Mouse (Mus musculus) limb, embryonic 10.5 days (tissue): ENCODE measurements around the gene Efcab11. TPM values are rescaled to one million over a fixed set of nuclear protein-coding genes. Genes with fewer than 3 reads are reported as not detected.

Experiments used
- DNase-seq: peaks from one replicate; pipeline ENCODE4 v3.0.0-alpha.2; 2017; ENCODE audit warnings: low spot score
- H3K27ac ChIP-seq: fragments of 300-500 bp; sonication (generic); 2 replicates; pipeline ENCODE4 v1.5.1; 2016; ENCODE audit warnings: mild to moderate bottlenecking
- H3K27me3 ChIP-seq: fragments of 300-500 bp; sonication (generic); 2 replicates; pipeline ENCODE4 v1.6.1; 2016; ENCODE audit warnings: low read depth, mild to moderate bottlenecking; ENCODE audit not compliant: poor library complexity, severe bottlenecking
- H3K36me3 ChIP-seq: fragments of 300-500 bp; sonication (generic); 2 replicates; pipeline ENCODE4 v1.6.1; 2016; ENCODE audit warnings: mild to moderate bottlenecking, moderate library complexity
- H3K4me1 ChIP-seq: fragments of 300-500 bp; sonication (generic); 2 replicates; pipeline ENCODE4 v1.6.1; 2016
- H3K4me3 ChIP-seq: fragments of 300-500 bp; sonication (generic); 2 replicates; pipeline ENCODE4 v1.5.1; 2016; ENCODE audit warnings: mild to moderate bottlenecking, moderate library complexity
- H3K9me3 ChIP-seq: fragments of 300-500 bp; sonication (generic); replicated peaks from 2 replicates; pipeline ENCODE4 v1.6.1; 2016; ENCODE audit warnings: mild to moderate bottlenecking
- WGBS: fragments of 180-500 bp; shearing (Covaris S2); methylation state at CpG from one replicate; pipeline ENCODE4 v1.1.7; 2016; 5-methylcytosine and 5-hydroxymethylcytosine counted together
- polyA plus RNA-seq: library from polyadenylated mRNA; unstranded; fragments of >200 nt; fragmentation: Nextera tagmentation; extraction: Ambion mirVana; gene quantifications from 2 replicates; pipeline ENCODE4 v1.2.1, GENCODE M21; 2016

Efcab11 gene
- polyA plus RNA-seq, 1 experiment from 2014 or later, result 21.7 TPM

GRCm38 (mm10) chr12:99669976-99670761 is 214.1 kb downstream of the Efcab11 start:
- Histone ChIP-seq H3K9me3 (no peaks in the 10 kb centered on the region), H3K27me3 (no peaks in the 10 kb centered on the region), H3K4me3 (no peak overlapping the region), H3K27ac (no peak overlapping the region; the same call in 1 of the 2 replicates), H3K4me1 (peaks cover 10% of the 10 kb centered on the region), H3K36me3 (no peaks in the 10 kb centered on the region)
- DNase-seq, result no peak
- 76% methylated on average over 26 of the region's 26 CpGs for WGBS

- H3K36me3 ChIP-seq, result no peaks in the 10 kb centered on the region
- H3K9me3 ChIP-seq, result no peaks in the 10 kb centered on the region
Measured at GRCm38 (mm10) chr12:99654991-99655880, 229.0 kb downstream of the Efcab11 start.

DNA sequence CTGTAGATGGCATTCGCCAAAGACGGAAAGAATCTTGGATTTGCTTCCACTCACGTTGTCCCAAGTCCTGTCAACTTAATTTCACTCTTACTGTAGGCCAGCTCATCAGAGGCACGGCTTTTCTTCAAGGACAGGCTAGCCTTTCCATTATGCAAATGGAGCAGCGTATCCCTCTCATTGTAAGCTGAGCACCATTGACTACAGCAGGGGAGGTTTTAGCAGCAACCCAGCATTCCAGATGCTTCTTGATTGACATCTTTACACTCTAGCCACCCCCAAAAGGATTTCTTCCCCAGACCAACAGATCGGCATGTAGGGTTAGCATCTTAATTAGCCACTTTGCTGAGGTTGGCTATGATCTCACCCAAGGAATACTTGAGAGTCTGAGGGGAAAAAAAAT is 231.8 kb downstream of the Efcab11 start:
- Histone ChIP-seq H3K9me3 (no peaks in the 10 kb centered on the region), H3K36me3 (no peaks in the 10 kb centered on the region), H3K27me3 (no peaks in the 10 kb centered on the region), H3K4me1 (peaks cover 8% of the 10 kb centered on the region), H3K4me3 (no peak overlapping the region), H3K27ac (no peak overlapping the region)
- 75% methylated on average over 6 of the region's 6 CpGs for WGBS
- DNase-seq, result no peak

More at GRCm38 (mm10) chr12:99654991-99655880, 229.0 kb downstream of the Efcab11 start:
- Histone ChIP-seq H3K27me3 (no peaks in the 10 kb centered on the region), H3K4me1 (peaks cover under 1% of the 10 kb centered on the region), H3K4me3 (no peak overlapping the region), H3K27ac (no peak overlapping the region)
- no peak for DNase-seq
- 90% methylated on average over 19 of the region's 19 CpGs for whole genome bisulfite sequencing

- WGBS, result 52% methylated on average over 2 of the region's 2 CpGs
Measured at GRCm38 (mm10) chr12:99649732-99650131, 234.5 kb downstream of the Efcab11 start.

DNA sequence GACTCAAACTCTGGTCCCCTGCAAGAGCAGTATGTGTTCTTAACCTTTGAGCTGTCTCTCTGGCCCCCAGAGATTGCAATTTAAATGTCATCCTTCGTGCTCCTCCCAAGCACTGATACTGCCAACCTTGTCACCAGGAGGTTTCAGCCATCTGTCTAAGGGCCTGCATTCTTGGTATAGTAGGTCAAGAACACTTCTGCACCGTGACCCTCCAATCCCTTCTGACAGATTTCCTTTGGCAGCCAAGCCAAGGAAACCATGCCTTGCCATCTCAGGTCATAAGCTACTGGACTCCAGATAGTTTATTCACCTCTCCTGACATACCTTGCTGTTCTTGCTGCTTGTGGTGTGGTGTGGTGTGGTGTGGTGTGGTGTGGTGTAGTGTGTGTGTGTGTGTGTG is 235.5 kb downstream of the Efcab11 start:
- Histone ChIP-seq H3K9me3 (peaks cover 11% of the 10 kb centered on the region; the same call in 1 of the 2 replicates), H3K27ac (no peak overlapping the region), H3K36me3 (peaks cover 3% of the 10 kb centered on the region; the same call in 1 of the 2 replicates), H3K4me1 (peaks cover 8% of the 10 kb centered on the region), H3K4me3 (no peak overlapping the region), H3K27me3 (no peaks in the 10 kb centered on the region)
- no peak for DNase-seq
- WGBS, result 92% methylated on average over 2 of the region's 2 CpGs

More at GRCm38 (mm10) chr12:99649732-99650131, 234.5 kb downstream of the Efcab11 start:
- H3K36me3 ChIP-seq, result peaks cover 3% of the 10 kb centered on the region; the same call in 1 of the 2 replicates
- peaks cover 8% of the 10 kb centered on the region for H3K4me1 ChIP-seq
- H3K27ac ChIP-seq, result 0 out of 2 replicates have a peak overlapping the region, but pooled peaks have one; percentile 6
- no peaks in the 10 kb centered on the region for H3K27me3 ChIP-seq
- no peak for DNase-seq
- H3K4me3 ChIP-seq, result no peak overlapping the region
- H3K9me3 ChIP-seq, result peaks cover 6% of the 10 kb centered on the region; the same call in 1 of the 2 replicates

- Histone ChIP-seq H3K4me3 (no peak overlapping the region), H3K36me3 (peaks cover 3% of the 10 kb centered on the region; the same call in 1 of the 2 replicates), H3K9me3 (peaks cover 15% of the 10 kb centered on the region), H3K27ac (no peak overlapping the region), H3K4me1 (peaks cover 8% of the 10 kb centered on the region), H3K27me3 (no peaks in the 10 kb centered on the region)
- WGBS, result 90% methylated on average over 11 of the region's 11 CpGs
- DNase-seq, result no peak
Measured at GRCm38 (mm10) chr12:99646556-99647354, 237.5 kb downstream of the Efcab11 start.

DNA sequence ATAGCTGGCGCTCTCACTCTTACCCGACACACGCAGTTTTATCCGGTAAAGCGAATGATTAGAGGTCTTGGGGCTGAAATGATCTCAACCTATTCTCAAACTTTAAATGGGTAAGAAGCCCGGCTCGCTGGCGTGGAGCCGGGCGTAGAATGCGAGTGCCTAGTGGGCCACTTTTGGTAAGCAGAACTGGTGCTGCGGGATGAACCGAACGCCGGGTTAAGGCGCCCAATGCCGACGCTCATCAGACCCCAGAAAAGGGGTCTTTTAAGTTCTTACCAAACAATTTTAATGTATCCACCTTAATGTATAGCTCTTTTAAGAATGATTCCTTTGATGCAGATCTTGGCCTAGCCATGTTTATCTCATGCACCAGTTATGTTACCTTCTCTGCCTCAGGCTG is 238.8 kb downstream of the Efcab11 start:
- Histone ChIP-seq H3K27me3 (no peaks in the 10 kb centered on the region), H3K4me1 (peaks cover 20% of the 10 kb centered on the region), H3K9me3 (peaks cover 15% of the 10 kb centered on the region), H3K36me3 (peaks cover 3% of the 10 kb centered on the region; the same call in 1 of the 2 replicates), H3K27ac (no peak overlapping the region), H3K4me3 (no peak overlapping the region)
- WGBS, result 97% methylated on average over 18 of the region's 18 CpGs
- no peak for DNase-seq

GRCm38 (mm10) chr12:99644966-99645365 is 239.3 kb downstream of the Efcab11 start:
- no peak for DNase-seq
- H3K27me3 ChIP-seq, result no peaks in the 10 kb centered on the region
- no peak overlapping the region for H3K27ac ChIP-seq
- no peak overlapping the region for H3K4me3 ChIP-seq
- peaks cover 21% of the 10 kb centered on the region for H3K4me1 ChIP-seq
- H3K36me3 ChIP-seq, result peaks cover 3% of the 10 kb centered on the region; the same call in 1 of the 2 replicates
- peaks cover 15% of the 10 kb centered on the region for H3K9me3 ChIP-seq
- 93% methylated on average over 37 of the region's 37 CpGs for WGBS

Other genes starting within 250 kb of the Efcab11 start
- gene Tdp1, start 78 bp upstream of the Efcab11 start, polyA plus RNA-seq, result 80.3 and 88.2 TPM in 2 replicates
- gene Kcnk13, start 80.1 kb upstream of the Efcab11 start, polyA plus RNA-seq, result 0.13 and 0.44 TPM in 2 replicates
- 399 and 416 TPM in 2 replicates for gene Psmc1, start 225.7 kb upstream of the Efcab11 start, polyA plus RNA-seq